27 mouse cellular contexts compared by ENCODE assay signal in the genomic region with DNA sequence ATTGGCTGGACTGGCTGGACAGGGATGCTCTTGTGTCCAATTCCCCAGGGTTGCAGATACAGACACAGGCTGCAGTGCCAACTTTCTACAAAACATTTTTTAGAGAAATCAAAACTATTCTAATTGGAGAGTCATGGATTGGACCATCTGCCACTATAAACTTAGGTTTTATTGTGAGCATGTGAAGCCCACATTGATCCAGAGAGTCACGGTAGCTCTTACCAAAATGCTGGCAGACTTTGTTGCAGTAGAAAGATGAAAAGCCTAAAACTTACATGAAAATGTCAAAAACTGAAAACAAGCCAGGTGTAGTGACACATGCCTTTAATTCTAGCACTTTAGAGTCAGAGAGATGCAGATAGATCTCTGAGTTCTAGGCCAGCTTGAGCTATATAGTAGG.
"Had no signal": no experiment of that assay in that cellular context is flagged by ENCODE, and none has a peak within 500 bp of the region (broad histone marks: within the 10 kb centered on the region; RNA-seq: fewer than 3 reads in every experiment).

No protein-coding gene starts in this region.

- ATAC-seq: forebrain, embryonic 13.5 days; forebrain, embryonic 14.5 days; forebrain, embryonic 15.5 days; forebrain, embryonic 16.5 days; forebrain, postnatal 0 days had no signal

- H3K27ac ChIP-seq: embryonic facial prominence, embryonic 10.5 days; embryonic facial prominence, embryonic 12.5 days; embryonic facial prominence, embryonic 13.5 days; embryonic facial prominence, embryonic 15.5 days; forebrain, embryonic 10.5 days; forebrain, embryonic 12.5 days; forebrain, embryonic 13.5 days; forebrain, embryonic 15.5 days; gastrocnemius, adult 2 months; heart, adult 2 months had no signal

- H3K4me3 ChIP-seq: embryonic facial prominence, embryonic 10.5 days; embryonic facial prominence, embryonic 12.5 days; embryonic facial prominence, embryonic 13.5 days; embryonic facial prominence, embryonic 15.5 days; erythroblast, embryonic 14.5 days; forebrain, embryonic 10.5 days; forebrain, embryonic 12.5 days; forebrain, embryonic 13.5 days; forebrain, embryonic 15.5 days; gastrocnemius, adult 2 months; heart, adult 2 months had no signal

- DNase-seq: cerebellum, adult 8-10 months; cerebellum, adult 9-10 months; cerebellum, adult 9-11 months; cerebellum, postnatal 10 days; cerebellum, postnatal 14 days; cerebellum, postnatal 25 days; cerebellum, postnatal 36 days; embryo, embryonic 11 days; forebrain, postnatal 0 days; gastrocnemius, adult 2 months; gastrocnemius, postnatal 10 days; gastrocnemius, postnatal 14 days; gastrocnemius, postnatal 25 days; gastrocnemius, postnatal 36 days; heart, adult 18-20 months; heart, adult 2 months had no signal
